Mouse (Mus musculus) forebrain, embryonic 11.5 days (tissue): Measurements from ENCODE around the gene Npas3. TPM values are rescaled to one million over a fixed set of nuclear protein-coding genes. Genes with fewer than 3 reads are reported as not detected.

Experiments used
- ATAC-seq: fragments of 200-750 bp; cut with Nextera tagmentation; replicated peaks from 2 replicates; pipeline ENCODE4 v1.8.0; 2017; ENCODE audit warnings: moderate TSS enrichment; ENCODE audit not compliant: low FRiP score
- DNase-seq: peaks from one replicate; pipeline ENCODE4 v3.0.0-alpha.2; 2017; ENCODE audit warnings: low spot score
- H3K27ac ChIP-seq: fragments of 300-500 bp; sonication (generic); 2 replicates; pipeline ENCODE4 v1.5.1; 2014; ENCODE audit warnings: low read depth, low read length
- H3K27me3 ChIP-seq: fragments of 300-500 bp; sonication (generic); 2 replicates; pipeline ENCODE4 v1.6.1; 2014; ENCODE audit warnings: mild to moderate bottlenecking, low read length, mixed read lengths; ENCODE audit not compliant: control insufficient read depth, insufficient read depth
- H3K36me3 ChIP-seq: fragments of 300-500 bp; sonication (generic); 2 replicates; pipeline ENCODE4 v1.6.1; 2014; ENCODE audit warnings: mild to moderate bottlenecking, low read length, moderate library complexity, mixed read lengths; ENCODE audit not compliant: control insufficient read depth, insufficient read depth
- H3K4me1 ChIP-seq: fragments of 300-500 bp; sonication (generic); replicated peaks from 2 replicates; pipeline ENCODE4 v1.6.1; 2014; ENCODE audit warnings: low read length, mixed read lengths; ENCODE audit not compliant: control insufficient read depth, insufficient read depth
- H3K4me2 ChIP-seq: fragments of 300-500 bp; sonication (generic); 2 replicates; pipeline ENCODE4 v1.6.1; 2014; ENCODE audit warnings: low read depth, mild to moderate bottlenecking, low read length, moderate library complexity, mixed read lengths; ENCODE audit not compliant: severe bottlenecking
- H3K4me3 ChIP-seq: fragments of 300-500 bp; sonication (generic); 2 replicates; pipeline ENCODE4 v1.5.1; 2014; ENCODE audit warnings: low read depth, low read length
- H3K9ac ChIP-seq: fragments of 300-500 bp; sonication (generic); 2 replicates; pipeline ENCODE4 v1.6.1; 2014; ENCODE audit warnings: low read length
- H3K9me3 ChIP-seq: fragments of 300-500 bp; sonication (generic); 2 replicates; pipeline ENCODE4 v1.6.1; 2016; ENCODE audit warnings: low read length, mixed read lengths; ENCODE audit not compliant: control insufficient read depth
- WGBS: fragments of 180-500 bp; shearing (Covaris S2); extraction: QIAGEN DNeasy Blood & Tissue Kit; methylation state at CpG from one replicate; pipeline ENCODE4 v1.1.7; 2014; 5-methylcytosine and 5-hydroxymethylcytosine counted together
- polyA plus RNA-seq: library from polyadenylated mRNA; unstranded; fragments of >200 nt; fragmentation: Nextera tagmentation; extraction: Ambion mirVana; gene quantifications from 2 replicates; pipeline ENCODE4 v1.2.1, GENCODE M21; 2014

The Npas3 gene
- polyA plus RNA-seq, 1 experiment from 2014 or later: 22.5 TPM

DNA sequence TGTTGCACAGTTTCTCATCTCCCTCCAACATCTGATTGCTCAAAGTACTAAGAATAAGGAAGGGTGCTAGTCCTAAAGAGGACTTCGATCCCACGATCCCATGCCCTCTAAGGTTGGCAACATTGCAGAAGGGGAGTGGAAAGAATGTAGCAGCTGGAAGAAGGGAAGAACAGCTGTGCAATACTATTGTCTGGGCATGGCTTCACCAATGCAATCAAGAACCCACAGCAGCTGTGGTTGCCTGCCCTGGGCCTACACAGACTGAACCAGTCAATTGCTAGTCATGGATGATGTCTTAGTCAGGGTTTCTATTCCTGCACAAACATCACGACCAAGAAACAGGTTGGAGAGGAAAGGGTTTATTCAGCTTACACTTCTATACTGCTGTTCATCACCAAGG lies 53.7 kb downstream of the Npas3 start:
- ATAC-seq (no peak), DNase-seq (no peak)
- 91% methylated on average over 3 of the region's 3 CpGs for WGBS
- Histone ChIP-seq H3K9me3 (no peaks in the 10 kb centered on the region), H3K36me3 (no peaks in the 10 kb centered on the region), H3K4me2 (no peak overlapping the region), H3K4me1 (peaks cover 4% of the 10 kb centered on the region; the same call in 1 of the 2 replicates), H3K4me3 (no peak overlapping the region), H3K27ac (no peak overlapping the region), H3K9ac (no peak overlapping the region), H3K27me3 (no peaks in the 10 kb centered on the region)

DNA sequence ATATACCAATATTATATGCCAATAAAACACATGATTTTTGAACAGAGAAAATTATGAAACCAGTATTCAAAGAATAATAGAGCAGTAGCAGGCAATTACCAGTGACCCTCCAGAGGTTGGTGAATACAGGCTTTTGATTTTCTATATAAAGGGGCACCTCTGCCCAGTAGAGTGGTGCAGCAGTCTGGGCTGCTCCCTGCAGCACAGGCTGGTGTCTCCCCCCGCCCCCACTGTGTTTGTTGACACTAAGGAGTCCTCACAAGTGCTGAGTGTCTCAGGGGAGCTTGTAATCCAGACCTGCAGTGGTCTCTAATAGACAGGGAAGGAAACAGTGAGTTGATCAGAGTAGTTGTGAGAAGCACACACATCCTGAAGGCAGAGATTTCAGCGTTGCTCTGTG lies 68.2 kb downstream of the Npas3 start:
- no peak overlapping the region for H3K27ac ChIP-seq
- H3K4me1 ChIP-seq: peaks cover 3% of the 10 kb centered on the region; the same call in 1 of the 2 replicates
- H3K9me3 ChIP-seq: no peaks in the 10 kb centered on the region
- no peak overlapping the region for H3K9ac ChIP-seq
- ATAC-seq (no peak), DNase-seq (no peak)
- no peaks in the 10 kb centered on the region for H3K36me3 ChIP-seq
- 45% methylated on average over 2 of the region's 2 CpGs for WGBS
- no peak overlapping the region for H3K4me3 ChIP-seq
- no peaks in the 10 kb centered on the region for H3K27me3 ChIP-seq
- H3K4me2 ChIP-seq: no peak overlapping the region

DNA sequence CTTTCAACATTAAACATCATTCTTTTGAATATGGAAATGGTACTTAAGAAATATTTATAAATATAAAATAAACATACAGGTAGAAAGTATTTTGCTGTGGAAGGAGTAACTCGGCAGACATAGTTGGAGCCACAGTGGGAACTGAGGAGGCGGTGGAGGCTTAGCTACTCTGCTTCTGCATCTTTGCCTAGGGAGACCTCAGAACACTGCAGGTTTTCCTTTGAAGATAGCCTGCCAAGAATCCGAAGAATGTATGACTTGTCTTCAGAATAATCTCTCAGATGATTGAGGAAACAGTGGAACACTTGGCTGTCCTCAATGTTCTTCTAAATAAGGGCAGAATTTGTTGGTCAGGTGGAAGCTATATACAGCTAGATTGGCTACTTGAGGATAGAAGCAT lies 69.3 kb downstream of the Npas3 start:
- Histone ChIP-seq H3K4me1 (peaks cover 3% of the 10 kb centered on the region; the same call in 1 of the 2 replicates), H3K27ac (no peak overlapping the region), H3K36me3 (no peaks in the 10 kb centered on the region), H3K27me3 (no peaks in the 10 kb centered on the region), H3K9me3 (no peaks in the 10 kb centered on the region), H3K9ac (no peak overlapping the region), H3K4me3 (no peak overlapping the region), H3K4me2 (no peak overlapping the region)
- 69% methylated on average over 3 of the region's 3 CpGs for WGBS
- DNase-seq: no peak
- no peak for ATAC-seq

DNA sequence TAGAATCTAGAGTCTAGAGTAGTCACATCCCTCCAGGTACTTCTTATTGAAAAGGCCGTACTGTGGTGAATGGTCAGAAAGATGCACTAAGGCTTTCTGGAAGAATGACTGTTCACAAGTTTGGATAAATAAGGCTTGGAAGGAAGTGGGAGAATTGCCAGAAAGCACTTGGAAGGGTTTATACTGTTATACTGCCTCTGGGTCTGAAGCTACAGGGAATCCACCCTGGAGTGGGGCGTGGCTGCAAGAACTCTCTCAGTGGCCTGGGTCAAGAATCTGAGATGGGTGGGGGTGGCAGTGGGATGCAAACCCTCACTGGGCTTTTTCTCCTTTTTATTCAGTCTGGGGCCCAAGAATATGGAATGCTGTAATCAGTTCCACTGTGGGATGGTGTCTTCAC lies 72.0 kb downstream of the Npas3 start:
- WGBS: 83% methylated on average over 2 of the region's 2 CpGs

DNA sequence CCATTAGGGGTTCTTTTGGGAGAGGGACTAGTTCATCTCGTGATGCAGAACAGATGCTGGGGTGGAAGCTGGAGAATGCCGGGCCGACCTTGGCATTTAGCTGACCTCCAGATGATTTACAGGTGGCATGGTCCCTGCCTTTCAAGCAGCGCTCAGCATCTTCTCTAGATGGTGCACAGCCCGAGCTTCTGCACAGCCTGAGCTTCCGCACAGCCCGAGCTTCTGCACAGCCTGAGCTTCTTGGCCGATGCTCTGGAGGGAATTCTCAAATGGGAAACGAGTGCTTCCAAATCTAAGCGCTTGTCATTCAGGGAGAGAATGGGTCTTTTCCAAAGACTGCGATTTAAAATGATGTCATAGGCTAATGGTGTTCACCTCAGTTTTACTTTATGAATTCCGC lies 72.5 kb downstream of the Npas3 start:
- Histone ChIP-seq H3K4me1 (peaks cover 3% of the 10 kb centered on the region; the same call in 1 of the 2 replicates), H3K4me2 (no peak overlapping the region), H3K4me3 (no peak overlapping the region), H3K36me3 (no peaks in the 10 kb centered on the region), H3K27me3 (no peaks in the 10 kb centered on the region; the same call in 1 of the 2 replicates), H3K9me3 (no peaks in the 10 kb centered on the region), H3K27ac (no peak overlapping the region), H3K9ac (no peak overlapping the region)
- DNase-seq: no peak
- ATAC-seq: no peak
- WGBS: 71% methylated on average over 12 of the region's 12 CpGs

More for the DNA sequence above, 72.0 kb downstream of the Npas3 start:
- Histone ChIP-seq H3K4me1 (peaks cover 3% of the 10 kb centered on the region; the same call in 1 of the 2 replicates), H3K9ac (no peak overlapping the region), H3K27ac (no peak overlapping the region), H3K36me3 (no peaks in the 10 kb centered on the region), H3K9me3 (no peaks in the 10 kb centered on the region), H3K4me2 (no peak overlapping the region), H3K27me3 (no peaks in the 10 kb centered on the region; the same call in 1 of the 2 replicates), H3K4me3 (no peak overlapping the region)
- no peak for ATAC-seq
- no peak for DNase-seq

DNA sequence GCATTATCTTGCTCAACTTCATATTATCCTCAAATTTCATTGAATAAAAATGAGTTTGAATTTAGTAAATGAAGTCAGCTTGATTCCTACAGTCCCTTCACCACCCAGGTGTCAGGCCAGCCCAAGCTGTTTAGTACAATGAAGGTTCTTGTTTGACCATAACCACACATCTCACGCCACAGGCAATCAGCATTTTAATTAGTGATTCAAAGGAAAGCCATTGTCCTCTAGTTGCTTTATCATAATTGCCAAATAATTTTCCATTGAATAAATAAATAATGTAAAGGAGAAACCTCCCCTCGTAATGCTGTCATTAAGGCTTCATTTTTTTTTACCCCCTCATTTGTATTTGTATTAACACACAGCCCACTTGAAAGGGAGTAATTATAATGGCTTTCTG lies 73.5 kb downstream of the Npas3 start:
- 36% methylated on average over 2 of the region's 2 CpGs for WGBS

DNA sequence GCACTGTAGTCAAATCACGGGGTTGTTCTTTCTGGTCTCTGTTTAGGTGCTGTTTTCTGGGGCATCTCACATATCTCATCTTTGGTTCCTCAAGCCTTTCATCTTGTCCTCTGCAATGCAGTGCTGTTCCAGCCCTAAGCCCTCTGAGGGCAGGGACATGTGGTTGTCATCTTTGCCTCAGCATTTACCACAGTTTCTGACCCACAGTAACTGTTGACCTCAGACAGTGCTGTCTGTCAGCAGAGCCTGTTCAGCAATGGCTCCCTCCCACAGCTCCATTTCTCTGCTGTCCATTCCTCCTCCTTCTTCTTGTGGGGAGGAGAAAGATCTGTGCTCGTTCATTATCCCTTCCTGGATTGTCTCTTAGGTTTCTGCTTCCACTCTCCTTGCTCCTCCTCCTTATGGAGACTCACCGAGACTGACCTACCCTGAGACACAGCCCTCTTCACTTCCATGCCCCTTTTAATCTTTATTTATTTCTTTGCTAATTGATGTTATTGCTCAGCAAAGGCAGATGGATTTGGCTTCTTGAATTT lies 79.2 kb downstream of the Npas3 start:
- DNase-seq (no peak), ATAC-seq (no peak)
- H3K9ac ChIP-seq: no peak overlapping the region
- H3K27ac ChIP-seq: no peak overlapping the region
- H3K27me3 ChIP-seq: no peaks in the 10 kb centered on the region; the same call in 1 of the 2 replicates
- H3K4me2 ChIP-seq: no peak overlapping the region
- no peaks in the 10 kb centered on the region for H3K9me3 ChIP-seq
- no peaks in the 10 kb centered on the region for H3K36me3 ChIP-seq
- H3K4me1 ChIP-seq: peaks cover 9% of the 10 kb centered on the region; the same call in 1 of the 2 replicates
- 51% methylated on average over 3 of the region's 3 CpGs for WGBS
- no peak overlapping the region for H3K4me3 ChIP-seq

More for the DNA sequence above, 73.5 kb downstream of the Npas3 start:
- Histone ChIP-seq H3K9me3 (no peaks in the 10 kb centered on the region), H3K9ac (no peak overlapping the region), H3K4me1 (peaks cover 3% of the 10 kb centered on the region; the same call in 1 of the 2 replicates), H3K4me3 (no peak overlapping the region), H3K4me2 (no peak overlapping the region), H3K27me3 (no peaks in the 10 kb centered on the region; the same call in 1 of the 2 replicates), H3K27ac (no peak overlapping the region), H3K36me3 (no peaks in the 10 kb centered on the region)
- no peak for DNase-seq
- no peak for ATAC-seq

DNA sequence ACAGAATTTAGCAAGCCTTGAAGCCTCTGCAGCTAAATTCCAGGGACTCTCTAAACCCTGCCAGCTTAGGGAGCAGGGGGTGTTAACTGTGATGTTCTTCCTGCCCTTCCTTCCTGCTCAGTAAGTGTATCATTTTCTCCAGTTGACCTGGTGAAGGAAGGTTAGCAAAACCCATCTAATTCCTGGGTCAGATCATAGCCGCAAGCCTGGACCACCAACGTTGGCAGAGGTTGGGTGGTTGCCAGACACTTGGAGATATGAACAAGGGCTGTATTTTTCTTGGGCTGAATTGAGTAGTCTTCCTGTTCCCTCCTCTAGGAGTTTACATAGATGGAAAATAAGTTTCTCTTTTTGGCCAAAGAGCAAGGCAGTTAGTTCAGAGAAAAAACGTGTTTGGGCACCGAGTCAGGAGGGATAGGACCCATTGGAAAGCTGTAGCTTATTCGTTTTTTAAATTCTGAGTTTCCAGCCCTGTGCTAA lies 79.8 kb downstream of the Npas3 start:
- H3K27ac ChIP-seq: no peak overlapping the region
- 46% methylated on average over 5 of the region's 5 CpGs for WGBS
- no peak for ATAC-seq
- no peaks in the 10 kb centered on the region for H3K9me3 ChIP-seq
- H3K27me3 ChIP-seq: no peaks in the 10 kb centered on the region; the same call in 1 of the 2 replicates
- H3K4me3 ChIP-seq: no peak overlapping the region
- no peaks in the 10 kb centered on the region for H3K36me3 ChIP-seq
- no peak overlapping the region for H3K9ac ChIP-seq
- no peak overlapping the region for H3K4me2 ChIP-seq
- DNase-seq: no peak
- peaks cover 9% of the 10 kb centered on the region; the same call in 1 of the 2 replicates for H3K4me1 ChIP-seq

DNA sequence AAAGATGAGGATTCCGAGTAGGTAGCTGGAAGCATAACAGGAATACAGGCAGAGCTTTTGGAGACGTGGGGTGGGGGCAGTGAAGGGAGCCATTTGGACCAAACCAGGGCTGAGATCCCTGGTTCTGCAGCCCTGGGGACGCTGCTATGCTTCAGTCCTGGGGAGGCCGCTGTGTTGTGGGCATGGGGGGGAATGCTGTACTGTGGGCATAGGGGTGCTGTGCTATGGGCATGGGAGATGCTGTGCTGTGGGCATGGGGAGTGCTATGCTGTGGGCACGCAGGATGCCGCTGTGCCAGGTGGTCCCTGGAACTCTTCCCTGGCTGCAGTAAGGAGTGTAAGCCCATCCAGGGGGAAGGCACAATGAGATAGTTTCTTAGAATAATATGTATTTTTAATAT lies 81.7 kb downstream of the Npas3 start:
- H3K27ac ChIP-seq: no peak overlapping the region

More for the DNA sequence above, 81.7 kb downstream of the Npas3 start:
- H3K9me3 ChIP-seq: no peaks in the 10 kb centered on the region
- H3K4me1 ChIP-seq: peaks cover 9% of the 10 kb centered on the region; the same call in 1 of the 2 replicates
- 92% methylated on average over 6 of the region's 6 CpGs for WGBS
- H3K9ac ChIP-seq: no peak overlapping the region
- H3K27me3 ChIP-seq: no peaks in the 10 kb centered on the region
- no peaks in the 10 kb centered on the region for H3K36me3 ChIP-seq
- no peak overlapping the region for H3K4me3 ChIP-seq
- no peak for ATAC-seq
- no peak for DNase-seq
- no peak overlapping the region for H3K4me2 ChIP-seq
